Mouse (Mus musculus) MEL (cell line): ENCODE measurements around the gene Scimp. TPM values are rescaled to one million over a fixed set of nuclear protein-coding genes. Genes with fewer than 3 reads are reported as not detected.

Source experiments
- DNase-seq: peaks from one replicate; pipeline ENCODE4 v3.0.0; 2011; ENCODE audit warnings: low read depth, low spot score
- H3K27ac ChIP-seq: 2 replicates; pipeline ENCODE4 v1.5.1; 2012; ENCODE audit warnings: low read depth, mild to moderate bottlenecking, control low read depth, low read length, moderate library complexity; ENCODE audit not compliant: control insufficient read depth
- H3K27me3 ChIP-seq, 2 experiments: fragments of 150-350 bp in 1 of 2; sonication (generic) in 1 of 2; 2 replicates each; pipeline ENCODE4 v1.6.1; 2012; ENCODE audit warnings: low read length in 2 of 2, mild to moderate bottlenecking in 2 of 2, improper control_type of control experiment in 1 of 2, moderate library complexity in 1 of 2; ENCODE audit not compliant: insufficient read depth in 2 of 2, control insufficient read depth in 1 of 2
- H3K36me3 ChIP-seq, 2 experiments: 2 replicates each; pipeline ENCODE4 v1.6.1; 2012 to 2014; ENCODE audit warnings: low read length in 2 of 2, improper control_type of control experiment in 1 of 2, inconsistent platforms in 1 of 2, mild to moderate bottlenecking in 1 of 2; ENCODE audit not compliant: insufficient read depth in 2 of 2, control insufficient read depth in 1 of 2
- H3K4me1 ChIP-seq, 2 experiments: fragments of 150-350 bp in 1 of 2; sonication (generic) in 1 of 2; 2 replicates each; pipeline ENCODE4 v1.6.1; 2012; ENCODE audit warnings: low read length in 2 of 2, improper control_type of control experiment in 1 of 2, mild to moderate bottlenecking in 1 of 2; ENCODE audit not compliant: insufficient read depth in 2 of 2, control insufficient read depth in 1 of 2
- H3K4me3 ChIP-seq, 2 experiments: fragments of 150-350 bp in 1 of 2; sonication (generic) in 1 of 2; 2 replicates each; pipeline ENCODE4 v1.5.1; 2012; ENCODE audit warnings: low read depth in 2 of 2, low read length in 2 of 2, mild to moderate bottlenecking in 2 of 2, moderate library complexity in 2 of 2, control low read depth in 1 of 2, improper control_type of control experiment in 1 of 2; ENCODE audit not compliant: control insufficient read depth in 1 of 2, insufficient read depth in 1 of 2
- H3K79me2 ChIP-seq: 2 replicates; pipeline ENCODE4 v1.6.1; 2012; ENCODE audit warnings: mild to moderate bottlenecking, low read length, moderate library complexity; ENCODE audit not compliant: control insufficient read depth, poor library complexity, insufficient read depth
- H3K9ac ChIP-seq: 2 replicates; pipeline ENCODE4 v1.6.1; 2012; ENCODE audit warnings: low read depth, mild to moderate bottlenecking, control low read depth, low read length, moderate library complexity; ENCODE audit not compliant: control insufficient read depth, poor library complexity, severe bottlenecking
- H3K9me3 ChIP-seq: fragments of 150-350 bp; sonication (generic); replicated peaks from 2 replicates; pipeline ENCODE4 v1.6.1; 2012; ENCODE audit warnings: mild to moderate bottlenecking, low read length, improper control_type of control experiment, moderate library complexity; ENCODE audit not compliant: insufficient read depth
- CHD2 ChIP-seq: IDR thresholded peaks from 2 replicates; pipeline ENCODE4 v1.6.1; 2011; ENCODE audit warnings: low read length, improper control_type of control experiment
- CTCF ChIP-seq, 3 experiments: IDR thresholded peaks in 2 of 3; conservative IDR thresholded peaks in 1 of 3; 2 replicates each; pipeline ENCODE4 v1.5.1; 2011 to 2012; ENCODE audit warnings: low read length in 3 of 3, low read depth in 2 of 3, mild to moderate bottlenecking in 2 of 3, improper control_type of control experiment in 1 of 3, inconsistent platforms in 1 of 3, mixed read lengths in 1 of 3, moderate library complexity in 1 of 3; ENCODE audit not compliant: control insufficient read depth in 1 of 3, insufficient read depth in 1 of 3, poor library complexity in 1 of 3, severe bottlenecking in 1 of 3
- E2F4 ChIP-seq: IDR thresholded peaks from 2 replicates; pipeline ENCODE4 v1.6.1; 2011; ENCODE audit warnings: low read depth, low read length, improper control_type of control experiment, borderline replicate concordance
- ELF1 ChIP-seq: IDR thresholded peaks from 2 replicates; pipeline ENCODE4 v1.6.1; 2014; ENCODE audit warnings: low read depth, mild to moderate bottlenecking, inconsistent platforms, low read length, improper control_type of control experiment, moderate library complexity
- HCFC1 ChIP-seq: IDR thresholded peaks from 2 replicates; pipeline ENCODE4 v1.6.1; 2012; ENCODE audit warnings: low read depth, mild to moderate bottlenecking, inconsistent platforms, low read length, improper control_type of control experiment, moderate library complexity
- MAFK ChIP-seq: IDR thresholded peaks from 2 replicates; pipeline ENCODE4 v1.6.1; 2011; ENCODE audit warnings: low read depth, mild to moderate bottlenecking, low read length, improper control_type of control experiment, borderline replicate concordance
- MAX ChIP-seq: IDR thresholded peaks from 2 replicates; pipeline ENCODE4 v1.6.1; 2011; ENCODE audit warnings: low read length, improper control_type of control experiment
- MAZ ChIP-seq: IDR thresholded peaks from 2 replicates; pipeline ENCODE4 v1.6.1; 2012; ENCODE audit warnings: low read depth, mild to moderate bottlenecking, inconsistent platforms, low read length, improper control_type of control experiment
- MXI1 ChIP-seq: IDR thresholded peaks from 2 replicates; pipeline ENCODE4 v1.6.1; 2011; ENCODE audit warnings: mild to moderate bottlenecking, low read depth, low read length, improper control_type of control experiment
- RAD21 ChIP-seq: IDR thresholded peaks from 2 replicates; pipeline ENCODE4 v1.6.1; 2011; ENCODE audit warnings: mild to moderate bottlenecking, low read depth, low read length, improper control_type of control experiment
- RCOR1 ChIP-seq: IDR thresholded peaks from 2 replicates; pipeline ENCODE4 v1.6.1; 2012; ENCODE audit warnings: low read depth, mild to moderate bottlenecking, inconsistent platforms, low read length, improper control_type of control experiment
- SIN3A ChIP-seq: IDR thresholded peaks from 2 replicates; pipeline ENCODE4 v1.6.1; 2012; ENCODE audit warnings: low read length, improper control_type of control experiment, inconsistent platforms
- SMC3 ChIP-seq: IDR thresholded peaks from 2 replicates; pipeline ENCODE4 v1.6.1; 2011; ENCODE audit warnings: low read depth, low read length, improper control_type of control experiment
- TAL1 ChIP-seq: IDR thresholded peaks from 2 replicates; pipeline ENCODE4 v1.6.1; 2012; ENCODE audit warnings: mild to moderate bottlenecking, inconsistent platforms, low read length, moderate library complexity, mixed read lengths
- TBP ChIP-seq: IDR thresholded peaks from 2 replicates; pipeline ENCODE4 v1.8.0; 2011; ENCODE audit warnings: low read depth, low read length, improper control_type of control experiment
- ZC3H11A ChIP-seq: IDR thresholded peaks from 2 replicates; pipeline ENCODE4 v1.6.1; 2012; ENCODE audit warnings: low read depth, mild to moderate bottlenecking, inconsistent platforms, low read length, improper control_type of control experiment
- polyA plus RNA-seq, 2 experiments: library from polyadenylated mRNA; stranded (reverse) in 1 of 2; unstranded in 1 of 2; fragments of >175 nt in 1 of 2; fragments of >200 nt in 1 of 2; gene quantifications; 2 replicates each; pipeline versions ENCODE4 v1.2.1 to v1.2.4; 2012; ENCODE audit warnings: low replicate concordance in 2 of 2, low read depth in 1 of 2; ENCODE audit not compliant: insufficient read length in 2 of 2, insufficient read depth in 1 of 2, missing spikeins in 1 of 2
- total RNA-seq: library from RNA; depleted of rRNA; stranded (reverse); fragments of 300-350 nt; gene quantifications from 2 replicates; pipeline ENCODE4 v1.2.3, GENCODE M21; 2012

The Scimp gene
- total and polyA plus RNA-seq, 3 experiments: not detected

DNA sequence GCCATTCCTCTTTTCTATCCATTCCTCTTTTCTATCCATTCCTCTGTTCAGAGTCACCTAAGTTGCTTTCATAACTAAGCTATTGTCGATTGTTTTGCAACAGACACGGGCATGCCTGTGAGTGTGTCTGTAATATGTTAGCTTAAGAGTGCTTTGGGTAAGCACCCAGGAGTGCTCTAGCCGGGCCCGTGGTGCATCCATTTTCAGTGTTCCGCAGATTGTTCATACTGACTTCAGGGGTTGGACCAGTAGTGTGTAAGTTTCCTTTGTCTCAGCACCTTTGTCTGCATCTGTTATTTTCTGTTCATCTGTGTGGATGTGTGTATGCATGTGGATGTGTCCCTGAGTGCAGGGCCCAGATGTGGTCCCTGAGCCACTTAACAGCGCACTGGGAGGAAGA, 34.8 kb downstream of the Scimp start:
- Histone ChIP-seq H3K27me3 (no peaks in the 10 kb centered on the region), H3K36me3 (peaks cover 0 to 2% of the 10 kb centered on the region in 2 experiments; a peak in 2 of 4 replicates), H3K4me3 (no peak overlapping the region), H3K27ac (no peak overlapping the region), H3K4me1 (peaks cover 0 to 5% of the 10 kb centered on the region in 2 experiments; a peak in 2 of 4 replicates), H3K79me2 (no peaks in the 10 kb centered on the region), H3K9me3 (no peaks in the 10 kb centered on the region), H3K9ac (no peak overlapping the region)
- DNase-seq: peak; percentile 57
- TF ChIP-seq CHD2: no peak
- peak; percentile 12; the same call in 1 of the 2 replicates for TF ChIP-seq SIN3A
- 0 out of 2 replicates have a peak, but pooled peaks have one; percentile 19 for TF ChIP-seq MXI1
- TF ChIP-seq RCOR1: no peak
- no peak; the same call in 1 of the 2 replicates for TF ChIP-seq TBP

DNA sequence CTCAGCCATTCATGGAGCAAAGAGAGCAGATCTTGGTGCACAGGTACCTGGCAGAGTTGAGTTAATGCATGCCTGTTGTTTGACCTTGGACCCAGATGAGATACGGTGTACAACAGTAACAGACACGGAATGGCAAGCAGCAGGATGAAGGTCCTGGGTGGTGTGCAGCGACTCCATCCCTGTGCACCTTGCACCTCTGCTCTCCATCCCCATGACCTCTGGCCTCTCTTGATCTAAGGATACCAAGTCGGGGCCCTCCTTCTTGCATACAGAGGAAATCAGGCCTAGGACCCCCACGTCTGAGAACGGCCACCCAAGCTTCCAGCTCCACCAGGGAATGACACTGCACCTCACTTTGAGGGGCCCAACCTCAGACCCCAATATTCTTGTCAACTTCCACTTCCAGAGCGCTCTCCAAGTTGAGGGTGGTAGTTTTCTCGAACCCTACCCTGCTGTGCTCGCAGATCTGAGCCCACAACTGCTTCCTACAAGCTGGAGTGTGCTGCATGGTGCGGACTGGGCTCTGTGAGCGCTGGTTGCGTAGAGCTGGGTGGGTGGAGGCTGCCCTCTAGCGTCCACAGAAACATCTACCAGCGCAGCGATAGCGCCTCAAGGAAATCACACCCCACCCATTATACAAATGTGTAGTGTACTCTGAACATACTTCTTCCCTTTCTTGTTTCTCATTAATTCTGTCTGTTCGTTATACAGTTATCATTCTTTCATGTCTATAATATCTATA, 35.4 kb downstream of the Scimp start:
- H3K27ac ChIP-seq: no peak overlapping the region
- peaks cover 0 to 5% of the 10 kb centered on the region in 2 experiments; a peak in 2 of 4 replicates for H3K4me1 ChIP-seq
- DNase-seq: peak; percentile 91
- H3K36me3 ChIP-seq: peaks cover 0 to 2% of the 10 kb centered on the region in 2 experiments; a peak in 2 of 4 replicates
- no peaks in the 10 kb centered on the region for H3K79me2 ChIP-seq
- TF ChIP-seq CHD2 (no peak), HCFC1 (0 out of 2 replicates have a peak, but pooled peaks have one; percentile 30), SMC3 (peak; percentile 85), TAL1 (no peak), MAX (peak; percentile 62), TBP (peak; percentile 46; the same call in 1 of the 2 replicates), MAZ (peak; percentile 70; the same call in 1 of the 2 replicates), SIN3A (peak; percentile 55; the same call in 1 of the 2 replicates), MAFK (no peak), ELF1 (peak; percentile 40; the same call in 1 of the 2 replicates), CTCF (IDR thresholded peaks at IDR 0.05 in 2 of 3, conservative IDR thresholded peaks at IDR 0.05 in 1 of 3; ENCODE audit: control insufficient read depth in 1 of 3, insufficient read depth in 1 of 3, low read depth in 2 of 3, low read length in 3 of 3, poor library complexity in 1 of 3, severe bottlenecking in 1 of 3) (peak; percentile 88 to 99 (median 94)), RCOR1 (no peak), E2F4 (no peak), ZC3H11A (peak; percentile 78), RAD21 (peak; percentile 90)
- no peak overlapping the region for H3K4me3 ChIP-seq
- H3K27me3 ChIP-seq: no peaks in the 10 kb centered on the region
- peak overlapping the region; percentile 17 for H3K9ac ChIP-seq
- no peaks in the 10 kb centered on the region for H3K9me3 ChIP-seq
